Mouse (Mus musculus): ENCODE measurements at regions not wholly inside any gene's neighbourhood (a gene's known extent, or its start where the extent isn't known, plus 50 kb on each side); places are given as distances from the start of the nearest gene placed in this dataset.
A peak's percentile ranks its signal among the peaks of the same experiment; 100 is the strongest.

DNA sequence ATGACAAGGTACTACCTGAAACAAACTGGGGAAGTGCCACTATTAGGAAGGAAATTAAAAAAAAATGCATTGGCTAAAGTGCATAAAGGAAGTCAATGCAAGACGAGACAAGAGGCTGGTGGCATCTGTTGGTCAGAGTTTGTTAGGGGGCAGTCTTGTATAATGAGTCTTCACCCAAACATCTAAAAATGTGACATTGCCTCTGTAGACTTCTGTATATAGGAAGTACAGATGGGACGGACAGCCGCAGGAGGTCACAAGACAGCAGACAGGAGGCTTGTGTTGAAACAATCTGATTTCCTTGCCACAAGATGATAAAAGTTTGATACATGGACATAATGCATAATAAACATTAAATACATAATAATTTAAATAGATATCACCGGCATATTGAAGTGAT, 69.6 kb upstream of the Hk2 start:
- Histone ChIP-seq H3K36me3 (ENCODE audit: control insufficient read depth, insufficient read depth, low read length) (no peaks in the 10 kb centered on the region), H3K27me3 (replicated peaks; ENCODE audit: control insufficient read depth, insufficient read depth, low read length) (no peaks in the 10 kb centered on the region), H3K4me3 (ENCODE audit: low read length) (no peak overlapping the region), H3K27ac (ENCODE audit: low read length) (no peak overlapping the region), H3K4me1 (ENCODE audit: control insufficient read depth, insufficient read depth, low read length) (no peaks in the 10 kb centered on the region), H3K9ac (ENCODE audit: low read depth, low read length) (no peak overlapping the region), H3K9me3 (ENCODE audit: control insufficient read depth, low read length) (no peaks in the 10 kb centered on the region), H3K4me2 (ENCODE audit: low read depth, low read length) (no peak overlapping the region)
- 82% methylated on average over 4 of the region's 4 CpGs for WGBS
- no peak for ATAC-seq

GRCm38 (mm10) chr6:82837246-82837645, 63.0 kb upstream of the Hk2 start:
- WGBS, result 77% methylated on average over 9 of the region's 9 CpGs
- no peaks in the 10 kb centered on the region for H3K27me3 ChIP-seq (replicated peaks; ENCODE audit: control insufficient read depth, insufficient read depth, low read length)
- H3K4me2 ChIP-seq (ENCODE audit: low read depth, low read length), result no peak overlapping the region
- H3K4me3 ChIP-seq (ENCODE audit: low read length), result no peak overlapping the region
- no peak overlapping the region for H3K9ac ChIP-seq (ENCODE audit: low read depth, low read length)
- H3K27ac ChIP-seq (ENCODE audit: low read length), result no peak overlapping the region
- H3K36me3 ChIP-seq (ENCODE audit: control insufficient read depth, insufficient read depth, low read length), result no peaks in the 10 kb centered on the region
- no peak for ATAC-seq
- no peaks in the 10 kb centered on the region for H3K9me3 ChIP-seq (ENCODE audit: control insufficient read depth, low read length)
- no peaks in the 10 kb centered on the region for H3K4me1 ChIP-seq (ENCODE audit: control insufficient read depth, insufficient read depth, low read length)

DNA sequence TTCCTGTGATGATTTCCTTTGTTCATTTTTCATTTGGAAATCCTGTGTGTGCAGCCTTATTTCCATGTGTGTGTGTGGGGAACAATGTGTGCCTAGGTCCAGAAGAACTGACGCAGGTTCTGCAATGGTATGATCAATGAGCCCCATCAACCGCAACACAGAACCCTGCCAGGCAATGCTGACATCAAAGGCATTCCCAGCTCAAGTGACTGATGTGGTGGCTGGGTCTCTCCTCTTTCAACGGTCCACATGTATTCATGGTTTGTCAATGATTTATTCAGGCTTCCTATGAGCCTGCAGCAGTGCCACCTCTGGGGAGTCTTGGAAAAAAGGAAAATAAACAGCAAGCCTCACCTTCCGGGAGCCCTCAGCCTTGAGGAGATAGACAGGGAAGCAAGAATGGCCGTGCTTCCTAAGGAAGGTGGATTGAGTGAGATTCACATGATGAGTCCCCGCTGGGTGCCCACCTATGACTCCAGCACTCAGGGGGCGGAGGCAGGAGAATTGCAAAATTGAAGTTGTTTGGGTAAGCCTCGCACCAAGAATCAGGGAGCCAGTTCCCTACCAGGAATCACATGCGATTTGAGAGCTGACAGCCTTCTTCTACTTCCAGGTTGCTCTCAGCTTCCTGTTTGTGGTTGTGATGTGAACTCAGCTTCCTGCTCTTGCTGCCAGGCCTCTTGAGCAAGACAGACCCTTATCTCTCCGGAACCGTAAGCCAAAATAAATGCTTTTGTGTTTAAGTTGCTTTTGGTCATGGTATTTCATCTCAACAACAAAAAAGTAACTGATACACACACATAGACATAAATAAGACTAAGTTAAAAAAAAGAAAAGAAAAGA, 61.2 kb upstream of the Hk2 start:
- 67% methylated on average over 11 of the region's 11 CpGs for WGBS
- Histone ChIP-seq H3K27ac (ENCODE audit: low read length) (no peak overlapping the region), H3K9me3 (ENCODE audit: control insufficient read depth, low read length) (no peaks in the 10 kb centered on the region), H3K36me3 (ENCODE audit: control insufficient read depth, insufficient read depth, low read length) (no peaks in the 10 kb centered on the region), H3K4me2 (ENCODE audit: low read depth, low read length) (no peak overlapping the region), H3K4me1 (ENCODE audit: control insufficient read depth, insufficient read depth, low read length) (no peaks in the 10 kb centered on the region), H3K4me3 (ENCODE audit: low read length) (no peak overlapping the region), H3K27me3 (replicated peaks; ENCODE audit: control insufficient read depth, insufficient read depth, low read length) (no peaks in the 10 kb centered on the region), H3K9ac (ENCODE audit: low read depth, low read length) (no peak overlapping the region)
- 0 out of 2 replicates have a peak, but pooled peaks have one; percentile 18 for ATAC-seq

DNA sequence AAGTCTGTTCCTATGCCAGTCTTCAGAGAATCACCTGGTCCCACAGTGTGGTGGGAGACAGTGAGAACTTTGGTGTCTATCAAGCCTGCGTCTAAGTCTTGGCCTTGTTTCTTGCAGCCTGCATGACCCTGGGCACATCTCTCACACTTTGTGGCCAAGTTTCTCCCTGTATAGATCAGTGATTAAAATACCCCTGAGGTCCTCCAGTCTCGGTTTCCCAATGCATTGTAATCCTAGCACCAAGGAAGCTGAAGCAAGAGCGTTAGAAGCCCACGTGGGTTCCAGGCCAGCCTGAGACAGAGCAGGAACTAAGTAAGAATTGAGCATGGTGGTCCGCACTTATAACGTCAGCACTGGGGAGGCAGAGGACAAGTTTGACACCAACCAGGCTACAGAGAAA, 59.6 kb upstream of the Hk2 start:
- Histone ChIP-seq H3K9me3 (ENCODE audit: control insufficient read depth, low read length) (no peaks in the 10 kb centered on the region), H3K4me2 (ENCODE audit: low read depth, low read length) (no peak overlapping the region), H3K4me3 (ENCODE audit: low read length) (no peak overlapping the region), H3K27ac (ENCODE audit: low read length) (no peak overlapping the region), H3K4me1 (ENCODE audit: control insufficient read depth, insufficient read depth, low read length) (no peaks in the 10 kb centered on the region), H3K36me3 (ENCODE audit: control insufficient read depth, insufficient read depth, low read length) (no peaks in the 10 kb centered on the region), H3K9ac (ENCODE audit: low read depth, low read length) (no peak overlapping the region), H3K27me3 (replicated peaks; ENCODE audit: control insufficient read depth, insufficient read depth, low read length) (no peaks in the 10 kb centered on the region)
- no peak for ATAC-seq
- 94% methylated on average over 6 of the region's 6 CpGs for WGBS

DNA sequence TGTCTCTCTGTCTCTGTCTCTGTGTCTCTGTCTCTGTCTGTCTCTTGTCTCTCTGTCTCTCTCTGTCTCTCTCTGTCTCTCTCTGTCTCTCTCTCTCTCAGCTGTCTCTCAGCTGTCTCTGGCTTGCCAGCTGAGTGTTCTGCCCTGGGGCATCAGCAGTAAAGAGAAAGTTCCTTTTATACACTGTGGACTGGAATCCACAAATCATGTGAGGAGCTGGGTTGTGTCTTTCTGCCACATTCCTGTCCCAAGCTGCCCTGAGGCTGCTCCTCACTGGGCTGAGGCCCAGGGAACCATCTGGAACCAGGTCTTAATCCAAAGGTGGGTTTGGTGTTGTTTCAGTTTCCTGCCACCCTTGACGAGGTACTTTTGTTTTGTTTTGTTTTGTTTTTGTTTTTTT, 57.0 kb upstream of the Hk2 start:
- Histone ChIP-seq H3K4me3 (ENCODE audit: low read length) (no peak overlapping the region), H3K4me2 (ENCODE audit: low read depth, low read length) (no peak overlapping the region), H3K9me3 (ENCODE audit: control insufficient read depth, low read length) (no peaks in the 10 kb centered on the region), H3K4me1 (ENCODE audit: control insufficient read depth, insufficient read depth, low read length) (no peaks in the 10 kb centered on the region), H3K36me3 (ENCODE audit: control insufficient read depth, insufficient read depth, low read length) (no peaks in the 10 kb centered on the region), H3K27me3 (replicated peaks; ENCODE audit: control insufficient read depth, insufficient read depth, low read length) (no peaks in the 10 kb centered on the region), H3K27ac (ENCODE audit: low read length) (no peak overlapping the region), H3K9ac (ENCODE audit: low read depth, low read length) (no peak overlapping the region)
- no peak for ATAC-seq
- 38% methylated on average over 1 of the region's 1 CpGs for WGBS

GRCm38 (mm10) chr6:82824684-82825083, 50.4 kb upstream of the Hk2 start:
- Histone ChIP-seq H3K4me2 (ENCODE audit: low read depth, low read length) (no peak overlapping the region), H3K4me3 (ENCODE audit: low read length) (no peak overlapping the region), H3K9ac (ENCODE audit: low read depth, low read length) (no peak overlapping the region), H3K27me3 (replicated peaks; ENCODE audit: control insufficient read depth, insufficient read depth, low read length) (no peaks in the 10 kb centered on the region), H3K27ac (ENCODE audit: low read length) (no peak overlapping the region), H3K36me3 (ENCODE audit: control insufficient read depth, insufficient read depth, low read length) (no peaks in the 10 kb centered on the region), H3K9me3 (ENCODE audit: control insufficient read depth, low read length) (no peaks in the 10 kb centered on the region), H3K4me1 (ENCODE audit: control insufficient read depth, insufficient read depth, low read length) (peaks cover 6% of the 10 kb centered on the region)
- no peak for ATAC-seq
- WGBS, result 84% methylated on average over 3 of the region's 3 CpGs

- no peak overlapping the region for H3K4me2 ChIP-seq (ENCODE audit: low read depth, low read length)
- no peak overlapping the region for H3K9ac ChIP-seq (ENCODE audit: low read depth, low read length)
- H3K36me3 ChIP-seq (ENCODE audit: control insufficient read depth, insufficient read depth, low read length), result no peaks in the 10 kb centered on the region
- no peak overlapping the region for H3K4me3 ChIP-seq (ENCODE audit: low read length)
- no peak for ATAC-seq
- peaks cover 6% of the 10 kb centered on the region for H3K4me1 ChIP-seq (ENCODE audit: control insufficient read depth, insufficient read depth, low read length)
- H3K27ac ChIP-seq (ENCODE audit: low read length), result no peak overlapping the region
- no peaks in the 10 kb centered on the region for H3K27me3 ChIP-seq (replicated peaks; ENCODE audit: control insufficient read depth, insufficient read depth, low read length)
- no peaks in the 10 kb centered on the region for H3K9me3 ChIP-seq (ENCODE audit: control insufficient read depth, low read length)
- 45% methylated on average over 8 of the region's 8 CpGs for WGBS
Measured at GRCm38 (mm10) chr6:82824240-82824639, 50.0 kb upstream of the Hk2 start.
